Mouse (Mus musculus): ENCODE measurements around the gene Cdc6.

DNA sequence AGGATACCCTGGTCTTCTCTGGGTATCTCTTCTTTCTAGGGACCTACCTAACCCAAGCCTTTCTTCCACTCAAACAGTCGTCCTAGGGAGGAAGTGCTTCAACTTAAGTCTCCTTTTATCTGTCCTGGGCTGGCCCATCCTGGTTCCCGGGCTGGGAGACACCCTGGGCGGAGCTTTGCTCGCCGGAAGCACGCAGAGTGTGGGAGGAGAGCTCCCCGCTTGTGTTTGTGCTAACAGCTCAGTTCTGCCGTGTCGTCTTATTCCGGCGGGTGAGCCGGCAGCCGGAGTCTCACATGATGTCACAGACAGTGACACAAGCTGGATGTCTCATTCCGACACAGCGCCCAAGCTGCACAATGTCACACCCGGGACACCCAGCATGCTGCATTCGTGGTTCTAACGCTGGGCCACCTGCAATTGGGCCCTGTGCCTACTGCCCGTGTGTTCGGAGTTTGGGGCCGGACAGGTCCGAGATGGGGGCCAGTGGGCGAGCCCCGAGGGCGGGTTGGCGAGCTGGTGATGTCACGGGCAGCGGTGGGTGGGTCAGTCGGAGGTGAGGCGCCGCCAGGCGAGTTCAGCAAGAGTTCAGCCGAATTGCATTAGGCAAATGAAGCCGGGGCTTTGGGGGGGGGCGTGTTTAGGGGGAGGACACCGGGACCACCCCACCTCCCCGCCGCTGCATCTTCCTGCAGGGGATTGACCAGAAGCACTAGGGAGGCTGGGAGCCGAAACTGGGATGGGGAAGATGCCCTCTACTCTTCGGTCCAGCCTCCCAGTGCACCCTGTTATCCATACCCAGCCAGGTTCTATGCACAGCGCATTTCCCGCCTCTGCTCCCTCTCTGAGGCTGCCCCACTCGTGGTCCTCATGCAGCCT, 52.1 kb downstream of the Cdc6 start:
- no peak for TF ChIP-seq CTCF (IDR thresholded peaks at IDR 0.05; ENCODE audit: extremely low read depth, insufficient read depth, insufficient read length, insufficient replicate concordance)
- peak; percentile 38; the same call in 1 of the 2 replicates for TF ChIP-seq POLR2A (IDR thresholded peaks at IDR 0.05; ENCODE audit: low read depth, low read length)
